Mouse (Mus musculus) myocyte (in vitro differentiated cells): Measurements from ENCODE around the gene Trpm6. TPM values are rescaled to one million over a fixed set of nuclear protein-coding genes. Genes with fewer than 3 reads are reported as not detected.
A peak's percentile ranks its signal among the peaks of the same experiment; 100 is the strongest.

Source experiments
- H3K27me3 ChIP-seq: one replicate; pipeline ENCODE4 v1.6.1; 2011; ENCODE audit not compliant: control insufficient read depth, insufficient read depth, insufficient read length
- H3K36me3 ChIP-seq: one replicate; pipeline ENCODE4 v1.6.1; 2011; ENCODE audit not compliant: control insufficient read depth, insufficient read depth
- H3K4me2 ChIP-seq: one replicate; pipeline ENCODE4 v1.6.1; 2011; ENCODE audit warnings: low read depth, control low read depth
- H3K4me3 ChIP-seq: one replicate; pipeline ENCODE4 v1.5.1; 2011; ENCODE audit warnings: mild to moderate bottlenecking, control low read depth, moderate library complexity
- H3K79me2 ChIP-seq: one replicate; pipeline ENCODE4 v1.6.1; 2011; ENCODE audit not compliant: control insufficient read depth, insufficient read depth
- H3ac ChIP-seq: one replicate; pipeline ENCODE4 v1.6.1; 2011; ENCODE audit not compliant: control insufficient read depth, insufficient read length
- CEBPB ChIP-seq: IDR thresholded peaks from 2 replicates; pipeline ENCODE4 v1.6.1; 2011; ENCODE audit warnings: mild to moderate bottlenecking, moderate library complexity; ENCODE audit not compliant: poor library complexity, insufficient read depth, severe bottlenecking
- E2F4 ChIP-seq: IDR thresholded peaks from one replicate; pipeline ENCODE4 v1.6.1; 2011; ENCODE audit warnings: mild to moderate bottlenecking, control low read depth, moderate library complexity; ENCODE audit not compliant: insufficient read depth
- MAX ChIP-seq: IDR thresholded peaks from one replicate; pipeline ENCODE4 v1.6.1; 2011; ENCODE audit warnings: low read depth, mild to moderate bottlenecking, control low read depth
- MYOD1 ChIP-seq, 3 experiments: IDR thresholded peaks; one replicate each; pipeline ENCODE4 v1.6.1; 2011; ENCODE audit warnings: control low read depth in 2 of 3, low read depth in 2 of 3, mild to moderate bottlenecking in 2 of 3, moderate library complexity in 1 of 3; ENCODE audit not compliant: insufficient read length in 2 of 3, control insufficient read depth in 1 of 3
- MYOG ChIP-seq, 3 experiments: IDR thresholded peaks; one replicate each; pipeline ENCODE4 v1.6.1; 2011; ENCODE audit warnings: control low read depth in 2 of 3, low read depth in 2 of 3, mild to moderate bottlenecking in 2 of 3; ENCODE audit not compliant: insufficient read length in 2 of 3, control insufficient read depth in 1 of 3, insufficient read depth in 1 of 3
- POLR2A ChIP-seq: IDR thresholded peaks from one replicate; pipeline ENCODE4 v1.6.1; 2011; ENCODE audit warnings: low read depth, mild to moderate bottlenecking, control low read depth, moderate library complexity; ENCODE audit not compliant: insufficient read length
- POLR2AphosphoS2 ChIP-seq: IDR thresholded peaks from one replicate; pipeline ENCODE4 v1.6.1; 2011; ENCODE audit warnings: low read depth, control low read depth; ENCODE audit not compliant: insufficient read length
- REST ChIP-seq: IDR thresholded peaks from one replicate; pipeline ENCODE4 v1.6.1; 2011; ENCODE audit warnings: mild to moderate bottlenecking, control low read depth, moderate library complexity; ENCODE audit not compliant: insufficient read depth, insufficient read length
- SRF ChIP-seq: IDR thresholded peaks from one replicate; pipeline ENCODE4 v1.6.1; 2011; ENCODE audit warnings: low read depth; ENCODE audit not compliant: control insufficient read depth, insufficient read length
- TCF12 ChIP-seq: IDR thresholded peaks from one replicate; pipeline ENCODE4 v1.6.1; 2011; ENCODE audit warnings: mild to moderate bottlenecking, control low read depth; ENCODE audit not compliant: poor library complexity, insufficient read depth, severe bottlenecking
- TCF3 ChIP-seq: IDR thresholded peaks from one replicate; pipeline ENCODE4 v1.6.1; 2011; ENCODE audit warnings: low read depth, control low read depth; ENCODE audit not compliant: insufficient read length
- USF1 ChIP-seq: IDR thresholded peaks from one replicate; pipeline ENCODE4 v1.6.1; 2011; ENCODE audit warnings: low read depth, mild to moderate bottlenecking, control low read depth, moderate library complexity
- polyA plus RNA-seq: library from polyadenylated mRNA; unstranded; fragments of >200 nt; fragmentation: generic; extraction: Trizol; gene quantifications from one replicate; pipeline ENCODE4 v1.2.1, GENCODE M21; 2012; ENCODE audit warnings: missing spikeins

Gene Trpm6
- polyA plus RNA-seq, 1 experiment: 0.08 TPM

DNA sequence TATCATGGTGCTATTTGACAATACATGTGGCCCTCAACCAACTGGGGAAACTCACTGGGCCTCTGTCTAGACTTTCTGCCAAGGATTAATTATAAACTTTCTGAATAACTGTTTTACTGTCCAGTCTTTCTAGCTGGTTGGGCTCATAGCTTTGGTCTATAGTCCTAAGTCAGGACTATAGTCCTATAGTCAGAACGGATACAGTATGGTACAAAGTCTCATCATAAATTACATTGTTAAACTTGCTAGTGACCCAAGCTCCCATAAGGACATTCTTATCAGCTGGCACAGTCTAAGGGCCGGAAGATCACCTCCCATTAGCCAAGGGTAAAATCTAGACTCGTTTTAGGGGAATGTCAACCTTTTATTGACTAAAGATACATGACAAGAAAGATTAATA lies 155.7 kb downstream of the Trpm6 start:
- H3K79me2 ChIP-seq: no peaks in the 10 kb centered on the region
- TF ChIP-seq REST (no peak), MYOD1 (IDR thresholded peaks at IDR 0.05; ENCODE audit: control insufficient read depth in 1 of 3, insufficient read length in 2 of 3, low read depth in 2 of 3) (no peak), CEBPB (no peak), E2F4 (no peak), TCF12 (no peak), POLR2AphosphoS2 (no peak), MAX (no peak), SRF (no peak), USF1 (no peak), MYOG (IDR thresholded peaks at IDR 0.05; ENCODE audit: control insufficient read depth in 1 of 3, insufficient read depth in 1 of 3, insufficient read length in 2 of 3, low read depth in 2 of 3) (no peak), TCF3 (no peak)
- no peak overlapping the region for H3K4me3 ChIP-seq
- H3K36me3 ChIP-seq: no peaks in the 10 kb centered on the region
- H3ac ChIP-seq: no peak overlapping the region
- no peaks in the 10 kb centered on the region for H3K27me3 ChIP-seq
- no peak overlapping the region for H3K4me2 ChIP-seq

DNA sequence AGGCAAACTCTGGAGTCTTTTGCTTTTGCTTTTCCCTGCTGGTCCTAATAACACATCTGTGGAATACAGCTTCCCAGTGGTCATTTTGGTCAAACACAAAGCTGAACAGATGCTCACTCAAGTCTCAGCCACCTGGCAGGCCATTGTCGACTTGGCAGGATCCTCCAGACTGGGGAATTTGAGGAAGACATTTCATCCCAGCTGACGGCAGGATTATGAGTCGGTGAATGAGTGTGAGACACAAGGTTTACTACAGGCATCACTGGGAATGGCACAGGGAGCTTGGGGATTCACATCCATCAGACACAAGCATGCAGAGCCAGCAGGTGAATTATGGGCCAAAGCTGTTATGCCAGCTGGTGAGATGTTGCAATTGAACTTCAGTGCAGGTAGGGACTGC lies 159.9 kb downstream of the Trpm6 start:
- H3K79me2 ChIP-seq: no peaks in the 10 kb centered on the region
- no peaks in the 10 kb centered on the region for H3K36me3 ChIP-seq
- H3K4me3 ChIP-seq: no peak overlapping the region
- no peak for TF ChIP-seq E2F4
- no peak for TF ChIP-seq MYOD1 (IDR thresholded peaks at IDR 0.05; ENCODE audit: control insufficient read depth in 1 of 3, insufficient read length in 2 of 3, low read depth in 2 of 3)
- TF ChIP-seq POLR2A: no peak
- no peak for TF ChIP-seq POLR2AphosphoS2
- no peak for TF ChIP-seq MYOG (IDR thresholded peaks at IDR 0.05; ENCODE audit: control insufficient read depth in 1 of 3, insufficient read depth in 1 of 3, insufficient read length in 2 of 3, low read depth in 2 of 3)
- no peak for TF ChIP-seq USF1
- TF ChIP-seq CEBPB: no peak
- TF ChIP-seq SRF: no peak
- no peak for TF ChIP-seq TCF12
- no peak for TF ChIP-seq MAX
- no peak for TF ChIP-seq TCF3
- no peak for TF ChIP-seq REST
- H3K4me2 ChIP-seq: no peak overlapping the region
- H3ac ChIP-seq: no peak overlapping the region
- H3K27me3 ChIP-seq: no peaks in the 10 kb centered on the region

DNA sequence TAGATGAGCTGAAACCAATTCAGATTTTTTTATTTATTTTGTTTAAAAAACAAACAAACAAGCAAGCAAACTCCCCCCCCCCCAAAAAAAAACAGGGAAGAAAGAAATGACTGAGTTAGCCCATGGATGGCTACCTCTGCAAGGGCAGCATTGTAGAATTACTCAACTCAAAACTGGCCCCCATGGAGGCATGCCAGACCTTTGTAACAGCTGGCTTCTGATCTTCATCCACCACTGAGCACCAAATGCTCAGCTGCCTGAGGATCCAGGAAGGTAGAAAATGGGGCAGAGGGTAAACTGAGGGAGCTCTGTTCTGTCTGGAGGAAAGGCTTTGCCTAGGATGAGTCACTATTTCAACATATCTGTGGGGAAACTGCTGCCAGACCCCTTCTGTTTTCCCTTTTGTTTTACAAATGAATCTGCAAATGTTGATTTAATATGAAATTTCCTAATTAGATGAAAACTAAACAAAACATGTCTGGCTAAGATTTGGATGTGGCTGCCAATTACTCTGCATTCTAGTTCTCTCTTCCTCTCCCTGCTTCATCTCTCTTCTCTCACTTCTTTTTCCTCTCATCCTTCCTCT lies 162.1 kb downstream of the Trpm6 start:
- peak in 1 of 3 experiments; percentile 1 for TF ChIP-seq MYOD1 (IDR thresholded peaks at IDR 0.05; ENCODE audit: control insufficient read depth in 1 of 3, insufficient read length in 2 of 3, low read depth in 2 of 3)
- TF ChIP-seq MYOG (IDR thresholded peaks at IDR 0.05; ENCODE audit: control insufficient read depth in 1 of 3, insufficient read depth in 1 of 3, insufficient read length in 2 of 3, low read depth in 2 of 3): no peak
- Histone ChIP-seq H3K4me3 (no peak overlapping the region), H3K79me2 (no peaks in the 10 kb centered on the region), H3K27me3 (no peaks in the 10 kb centered on the region), H3K4me2 (no peak overlapping the region), H3ac (no peak overlapping the region), H3K36me3 (no peaks in the 10 kb centered on the region)

DNA sequence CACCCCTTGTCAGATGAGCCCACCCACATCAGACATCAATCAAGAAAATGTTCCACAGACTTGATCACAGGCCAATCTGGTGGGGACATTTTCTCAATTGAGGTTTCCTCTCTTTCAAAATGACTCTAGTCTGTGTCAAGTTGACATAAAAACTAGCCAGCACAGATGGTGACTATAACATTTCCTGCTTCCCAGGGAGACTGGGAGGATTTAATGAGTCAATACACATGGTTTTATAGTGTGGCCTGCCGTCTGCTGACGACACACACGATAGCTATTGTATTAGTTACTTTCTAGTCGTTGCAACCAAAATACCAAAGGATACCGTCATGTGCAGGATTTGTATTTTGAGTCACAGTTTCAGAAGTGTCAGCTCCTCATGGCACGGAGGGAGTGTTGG lies 191.6 kb downstream of the Trpm6 start:
- no peak for TF ChIP-seq USF1
- TF ChIP-seq E2F4: no peak
- TF ChIP-seq REST: no peak
- no peak for TF ChIP-seq SRF
- no peak for TF ChIP-seq POLR2A
- no peak for TF ChIP-seq TCF12
- no peak for TF ChIP-seq CEBPB
- no peak for TF ChIP-seq MYOG (IDR thresholded peaks at IDR 0.05; ENCODE audit: control insufficient read depth in 1 of 3, insufficient read depth in 1 of 3, insufficient read length in 2 of 3, low read depth in 2 of 3)
- TF ChIP-seq MAX: no peak
- TF ChIP-seq TCF3: no peak
- Histone ChIP-seq H3K79me2 (no peaks in the 10 kb centered on the region), H3K27me3 (no peaks in the 10 kb centered on the region), H3ac (no peak overlapping the region), H3K4me2 (no peak overlapping the region), H3K36me3 (no peaks in the 10 kb centered on the region), H3K4me3 (no peak overlapping the region)

Other genes with a start within 250 kb of the Trpm6 start
- 119 TPM for gene Ostf1, start 118.2 kb upstream of the Trpm6 start, polyA plus RNA-seq
- 2.0 TPM for gene Nmrk1, start 118.0 kb upstream of the Trpm6 start, polyA plus RNA-seq
- 6.1 TPM for gene Carnmt1, start 79.2 kb upstream of the Trpm6 start, polyA plus RNA-seq
- 10.4 TPM for gene D030056L22Rik, start 36.8 kb upstream of the Trpm6 start, polyA plus RNA-seq